Mouse (Mus musculus) thymus, adult 2 months (tissue): ENCODE measurements around the gene Pxylp1.

Source experiments
- CTCF ChIP-seq: fragments of 200-500 bp; IDR thresholded peaks from 2 replicates; pipeline ENCODE4 v1.5.1; 2012; ENCODE audit warnings: mild to moderate bottlenecking, control low read depth, low read length, moderate library complexity, borderline replicate concordance; ENCODE audit not compliant: control insufficient read depth, poor library complexity, insufficient read depth; ENCODE audit errors: extremely low read depth
- POLR2A ChIP-seq: fragments of 200-500 bp; IDR thresholded peaks from 2 replicates; pipeline ENCODE4 v1.6.1; 2012; ENCODE audit warnings: mild to moderate bottlenecking, low read length, control low read depth, moderate library complexity; ENCODE audit not compliant: control insufficient read depth, poor library complexity, insufficient read depth; ENCODE audit errors: extremely low read depth

DNA sequence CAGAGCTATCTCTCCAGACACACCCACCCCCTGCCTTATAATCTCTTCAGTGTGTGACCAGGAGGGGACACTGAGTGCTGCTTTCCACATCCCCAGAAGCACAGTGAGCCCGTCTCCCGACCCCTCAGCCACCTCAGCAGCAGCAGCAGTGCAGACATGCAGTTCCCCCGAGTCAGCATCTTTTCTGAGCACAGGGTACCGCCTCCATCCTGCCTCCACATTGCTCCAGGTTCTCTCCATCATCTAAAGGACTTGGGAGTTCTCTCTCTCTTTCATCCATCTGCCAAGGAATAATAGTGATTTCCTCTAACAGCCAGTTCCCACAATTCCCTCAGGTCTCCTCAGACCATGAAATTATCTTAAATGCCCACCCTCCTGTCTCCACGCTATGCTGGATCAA is 43.5 kb downstream of the Pxylp1 start:
- TF ChIP-seq POLR2A (no peak), CTCF (no peak)
